Comparison of ENCODE assay signal across 15 mouse cellular contexts in genomic region chr2:41359451-41359850, GRCm38 (mm10).
DNase-seq lines count a peak whose midpoint lies in the region; TF ChIP-seq lines count a peak whose summit lies in the region.
"Had no signal": no experiment of that assay in that cellular context is flagged by ENCODE, and none has a peak within 500 bp of the region (broad histone marks: within the 10 kb centered on the region; RNA-seq: fewer than 3 reads in every experiment).

No protein-coding gene starts in this region.

- TF ChIP-seq POLR2A in heart, adult 2 months (IDR thresholded peaks at IDR 0.05; ENCODE audit: insufficient read depth, low read depth, low read length): no peak

- no peaks in the 10 kb centered on the region for H3K79me2 ChIP-seq in heart, adult 2 months (replicated peaks; ENCODE audit: control insufficient read depth, insufficient read depth, low read length)

- intact Hi-C loops in heart, adult 2 months (cut with DNase I): no loop called here
- intact Hi-C loops in gastrocnemius, postnatal 14 days (cut with DNase I; ENCODE audit: low total_unique reads): no loop called here
- intact Hi-C loops in gastrocnemius, adult 2 months (cut with DNase I): no loop called here

- no peak for TF ChIP-seq CTCF in heart, adult 2 months (IDR thresholded peaks at IDR 0.05)
- no peak for TF ChIP-seq CTCF in gastrocnemius, adult 2 months (IDR thresholded peaks at IDR 0.05)

- DNase-seq in heart, adult 11 months: peak; percentile 48
- DNase-seq in heart, adult 2 months: no peak
- peak; percentile 39 for DNase-seq in cerebellum, adult 9-10 months
- DNase-seq in cerebellum, postnatal 14 days: peak; percentile 51 to 80
- DNase-seq in gastrocnemius, postnatal 14 days: no peak
- DNase-seq in gastrocnemius, adult 2 months: no peak
- DNase-seq: adrenal gland, adult 8-10 months; gastrocnemius, postnatal 25 days; kidney, adult 2 months had no signal

- H3K9ac ChIP-seq in heart, adult 2 months (ENCODE audit: low read depth, low read length): no peak overlapping the region
- H3K9ac ChIP-seq: embryonic facial prominence, embryonic 13.5 days; forebrain, embryonic 12.5 days; heart, embryonic 12.5 days; hindbrain, embryonic 15.5 days; kidney, embryonic 15.5 days had no signal

- H3K27me3 ChIP-seq in heart, adult 2 months (ENCODE audit: control insufficient read depth, insufficient read depth, low read length): no peaks in the 10 kb centered on the region
- H3K27me3 ChIP-seq: embryonic facial prominence, embryonic 13.5 days; forebrain, embryonic 12.5 days; heart, embryonic 12.5 days; hindbrain, embryonic 15.5 days; kidney, embryonic 15.5 days had no signal

- WGBS in heart, adult 2 months: 54% methylated on average over 2 of the region's 2 CpGs

- H3K36me3 ChIP-seq in heart, adult 2 months (ENCODE audit: control insufficient read depth, insufficient read depth, low read length): no peaks in the 10 kb centered on the region
- H3K36me3 ChIP-seq: embryonic facial prominence, embryonic 13.5 days; forebrain, embryonic 12.5 days; G1E; heart, embryonic 12.5 days; hindbrain, embryonic 15.5 days; kidney, embryonic 15.5 days had no signal

- H3K4me1 ChIP-seq in heart, adult 2 months (ENCODE audit: control insufficient read depth, insufficient read depth, low read length): no peaks in the 10 kb centered on the region
- H3K4me1 ChIP-seq: embryonic facial prominence, embryonic 13.5 days; forebrain, embryonic 12.5 days; heart, embryonic 12.5 days; hindbrain, embryonic 15.5 days; kidney, embryonic 15.5 days had no signal

- H3K27ac ChIP-seq in heart, adult 2 months: no peak overlapping the region
- H3K27ac ChIP-seq in gastrocnemius, adult 2 months: no peak overlapping the region
- H3K27ac ChIP-seq: embryonic facial prominence, embryonic 13.5 days; forebrain, embryonic 12.5 days; hindbrain, embryonic 15.5 days; kidney, embryonic 15.5 days had no signal

- TF ChIP-seq EP300 in heart, adult 2 months (IDR thresholded peaks at IDR 0.05; ENCODE audit: insufficient read depth, low read depth, low read length): no peak

- no peak overlapping the region for H3K4me3 ChIP-seq in heart, adult 2 months
- H3K4me3 ChIP-seq in gastrocnemius, adult 2 months: no peak overlapping the region
- H3K4me3 ChIP-seq: embryonic facial prominence, embryonic 13.5 days; forebrain, embryonic 12.5 days; heart, embryonic 12.5 days; hindbrain, embryonic 15.5 days; kidney, embryonic 15.5 days had no signal

Comparison
In these comparisons a context has a peak if more than half of its experiments do, and no peak if none do; other contexts are left out.
1. DNase-seq: peak in heart, adult 11 months (single experiment), cerebellum, adult 9-10 months (single experiment) and cerebellum, postnatal 14 days (2 of 2); none in heart, adult 2 months (0 of 2), gastrocnemius, postnatal 14 days (single experiment) and gastrocnemius, adult 2 months (single experiment).